Mouse (Mus musculus): ENCODE data around the gene Sorl1. TPM values are rescaled to one million over a fixed set of nuclear protein-coding genes. Genes with fewer than 3 reads are reported as not detected.
A peak's percentile ranks its signal among the peaks of the same experiment; 100 is the strongest.

Sorl1 gene
- total RNA-seq, 2 experiments from 2014 or later: 35.8 to 36.1 TPM

GRCm38 (mm10) chr9:41951472-41952129 lies 172.5 kb downstream of the Sorl1 start:
- no peak for DNase-seq

DNA sequence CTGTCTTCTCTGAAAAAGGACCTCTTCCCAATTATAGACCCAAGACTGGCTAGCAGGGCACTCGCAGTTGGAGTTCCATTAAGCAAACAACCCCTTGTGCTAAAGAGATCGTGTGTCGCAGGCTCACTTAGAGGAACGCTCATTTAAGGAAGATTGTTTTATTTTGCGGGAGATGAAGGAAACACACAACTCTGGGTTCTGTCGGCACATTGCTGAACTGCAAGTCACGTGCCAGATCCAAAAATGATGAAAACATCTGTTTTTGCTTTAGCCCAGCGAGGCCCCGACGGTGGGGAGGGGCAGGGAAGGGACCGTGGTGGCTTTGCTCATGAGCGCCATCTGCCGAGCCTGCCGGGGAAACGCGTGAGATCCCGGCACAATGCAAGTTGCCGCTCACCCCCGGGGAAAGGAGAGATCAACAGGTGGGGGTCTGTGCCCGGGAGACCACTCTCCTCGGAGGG lies 173.1 kb downstream of the Sorl1 start:
- DNase-seq: peak; percentile 87

- DNase-seq: peak; percentile 91
Measured at GRCm38 (mm10) chr9:41950109-41950990, 173.7 kb downstream of the Sorl1 start.

GRCm38 (mm10) chr9:41949476-41949875 lies 174.6 kb downstream of the Sorl1 start:
- peak; percentile 26 for DNase-seq

DNA sequence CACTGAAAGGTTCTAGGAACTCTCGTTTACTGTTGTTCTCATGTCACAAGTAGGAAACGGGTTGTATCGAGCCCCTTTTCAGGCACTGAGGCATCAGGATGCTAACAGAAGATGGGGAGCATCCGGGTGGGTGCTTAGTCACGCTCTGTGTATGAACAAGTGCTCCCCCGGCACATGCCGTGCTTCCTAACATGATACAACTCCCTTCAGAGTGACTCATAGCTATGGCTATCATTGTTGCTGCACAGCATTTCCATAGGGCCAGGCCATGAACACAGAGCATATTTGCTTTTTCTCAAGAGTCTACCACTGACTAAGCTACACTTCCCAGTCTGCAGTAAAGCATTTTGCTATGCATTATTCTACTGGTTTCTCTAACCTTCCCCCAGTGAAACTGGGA lies 179.1 kb downstream of the Sorl1 start:
- no peak for DNase-seq

- DNase-seq: no peak
Measured at GRCm38 (mm10) chr9:41942970-41943635, 181.0 kb downstream of the Sorl1 start.

GRCm38 (mm10) chr9:41940311-41940853 lies 183.7 kb downstream of the Sorl1 start:
- peak; percentile 21 for DNase-seq

DNA sequence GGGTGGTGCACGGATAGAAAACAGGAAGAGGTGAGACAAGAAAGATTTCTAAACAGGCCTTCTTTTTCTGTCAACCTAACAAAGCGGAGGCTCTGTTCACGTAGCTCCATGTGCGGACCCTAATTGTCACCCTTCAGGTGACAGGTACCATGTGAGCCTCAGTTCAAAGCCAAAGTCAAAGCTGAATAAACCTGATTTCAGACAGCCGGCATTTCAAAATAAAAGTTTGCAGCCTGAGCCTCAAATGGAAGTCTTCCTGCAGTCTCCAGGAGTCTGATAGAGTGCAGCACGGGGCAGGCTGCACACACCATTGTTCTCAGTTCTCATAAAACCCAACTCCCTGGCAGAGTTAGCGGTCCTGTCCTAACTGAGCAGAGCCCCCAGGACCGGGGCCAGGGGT lies 185.6 kb downstream of the Sorl1 start:
- no peak for DNase-seq

GRCm38 (mm10) chr9:41937967-41938348 lies 186.1 kb downstream of the Sorl1 start:
- peak; percentile 37 for DNase-seq

DNA sequence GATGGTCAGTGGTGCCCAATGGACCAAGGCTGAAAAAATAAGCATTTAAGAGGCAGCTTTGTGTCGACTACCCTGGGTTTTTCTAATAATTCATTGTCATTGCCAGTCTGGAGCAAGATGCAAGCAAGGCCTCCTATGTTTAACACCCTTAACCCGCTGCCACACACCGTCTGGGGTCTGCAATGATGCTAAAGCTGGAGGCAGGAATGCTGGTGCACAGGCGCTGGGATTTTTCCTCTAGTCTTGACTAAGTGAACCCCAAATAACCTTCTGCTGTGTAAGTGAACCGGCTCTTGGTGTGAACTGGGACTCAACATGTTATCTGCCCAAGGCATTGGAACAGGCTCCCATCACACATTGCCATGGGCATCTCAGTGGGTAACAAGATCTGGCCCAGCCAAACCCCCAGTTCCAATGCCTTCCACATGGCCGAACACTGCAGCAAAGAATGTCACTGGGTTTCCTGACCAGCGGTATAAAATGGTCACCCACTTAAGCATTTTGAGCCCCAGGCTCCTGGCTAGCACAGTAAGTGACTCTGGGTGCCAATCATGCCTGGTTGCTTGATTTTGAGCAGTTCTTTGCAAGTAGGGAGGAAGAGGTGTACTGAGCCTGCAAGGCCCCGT lies 186.6 kb downstream of the Sorl1 start:
- peak; percentile 8 for DNase-seq

DNA sequence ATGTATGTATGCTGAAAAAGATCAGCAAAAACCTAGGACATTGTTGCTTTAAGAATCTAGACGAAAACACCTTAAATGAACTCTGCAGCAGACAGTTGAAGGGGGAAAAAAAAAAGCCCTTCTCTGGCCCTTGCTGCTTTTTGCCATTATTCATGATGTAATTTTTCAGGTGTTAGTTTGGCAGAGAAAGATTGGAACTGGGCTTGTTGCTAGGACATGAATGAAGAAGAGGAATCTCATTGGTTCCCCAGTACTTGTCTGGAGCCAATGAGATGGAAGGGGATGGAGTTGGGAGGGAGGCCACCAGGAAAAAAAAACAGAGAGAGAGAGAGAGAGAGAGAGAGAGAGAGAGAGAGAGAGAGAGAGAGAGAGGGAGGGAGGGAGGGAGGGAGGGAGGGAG lies 187.5 kb downstream of the Sorl1 start:
- DNase-seq: no peak

- DNase-seq: no peak
Measured at GRCm38 (mm10) chr9:41935979-41936378, 188.1 kb downstream of the Sorl1 start.

DNA sequence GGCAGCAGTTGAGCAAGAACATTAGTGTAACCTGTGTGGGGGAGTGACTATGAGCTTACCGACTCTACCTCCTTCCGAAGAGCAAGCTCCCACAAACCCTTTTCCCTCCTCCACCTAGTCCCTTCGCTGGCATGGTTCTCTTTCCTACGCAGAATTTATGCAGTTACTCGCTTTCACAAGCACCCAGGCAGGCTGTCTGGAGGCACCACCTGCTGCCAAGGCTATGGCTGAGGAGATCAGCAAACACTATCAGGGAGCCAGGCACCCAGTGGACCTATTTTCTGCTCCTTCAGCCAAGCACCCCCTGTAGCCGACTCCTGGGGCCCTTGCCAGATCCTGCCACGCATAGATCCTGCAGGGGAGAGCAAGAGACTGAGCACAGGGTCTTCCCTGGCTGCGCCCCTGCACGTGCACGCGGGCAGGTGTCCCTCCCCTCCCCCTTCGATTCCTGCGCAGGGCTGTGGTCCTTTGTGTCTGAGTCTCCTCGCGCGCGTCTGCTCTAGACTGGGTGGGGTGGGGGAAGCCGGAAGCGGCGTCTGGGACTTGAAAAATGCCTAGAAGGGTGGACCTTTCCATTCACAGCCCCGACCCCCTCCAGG lies 188.6 kb downstream of the Sorl1 start:
- no peak for DNase-seq

- DNase-seq: no peak
Measured at GRCm38 (mm10) chr9:41934848-41935372, 189.2 kb downstream of the Sorl1 start.

DNA sequence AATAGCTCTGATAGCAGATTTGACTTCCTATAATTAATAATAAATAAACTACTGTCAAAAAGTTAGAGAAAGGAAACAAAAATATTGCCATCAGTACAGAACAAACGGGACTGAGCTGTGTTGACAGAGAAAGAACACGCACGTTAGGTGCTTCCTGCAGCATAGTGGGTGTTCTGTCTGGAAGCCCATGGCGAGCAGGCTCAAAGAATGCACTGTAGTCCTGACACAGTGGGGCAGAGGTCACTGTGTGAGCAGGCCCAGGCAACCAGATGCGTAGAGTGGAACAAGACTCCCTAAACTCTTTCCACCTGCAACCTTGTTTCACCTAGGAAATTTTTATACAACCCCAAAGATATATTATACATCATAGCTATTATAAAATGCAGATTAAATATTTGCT lies 194.1 kb downstream of the Sorl1 start:
- no peak for DNase-seq

- no peak for DNase-seq
Measured at GRCm38 (mm10) chr9:41925721-41926120, 198.4 kb downstream of the Sorl1 start.

DNA sequence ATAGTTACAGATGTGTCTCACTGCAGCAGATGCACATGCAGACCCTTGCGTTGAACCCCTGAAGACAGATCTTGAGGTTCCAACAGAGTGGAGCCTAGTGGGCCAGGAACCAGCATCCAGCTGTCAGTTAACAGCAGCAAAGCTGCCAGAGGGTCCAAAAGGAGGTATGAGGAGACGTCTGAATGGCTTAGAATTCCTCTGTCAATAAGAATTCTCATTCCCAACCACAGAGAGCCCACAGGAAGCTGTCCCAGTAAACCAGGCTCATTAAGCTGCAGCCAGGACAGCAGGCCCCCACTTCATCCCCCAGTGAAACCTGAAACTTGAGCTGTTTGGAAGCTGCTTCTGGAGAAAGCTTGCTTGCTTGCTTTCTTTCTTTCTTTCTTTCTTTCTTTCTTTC lies 200.0 kb downstream of the Sorl1 start:
- DNase-seq: no peak

DNA sequence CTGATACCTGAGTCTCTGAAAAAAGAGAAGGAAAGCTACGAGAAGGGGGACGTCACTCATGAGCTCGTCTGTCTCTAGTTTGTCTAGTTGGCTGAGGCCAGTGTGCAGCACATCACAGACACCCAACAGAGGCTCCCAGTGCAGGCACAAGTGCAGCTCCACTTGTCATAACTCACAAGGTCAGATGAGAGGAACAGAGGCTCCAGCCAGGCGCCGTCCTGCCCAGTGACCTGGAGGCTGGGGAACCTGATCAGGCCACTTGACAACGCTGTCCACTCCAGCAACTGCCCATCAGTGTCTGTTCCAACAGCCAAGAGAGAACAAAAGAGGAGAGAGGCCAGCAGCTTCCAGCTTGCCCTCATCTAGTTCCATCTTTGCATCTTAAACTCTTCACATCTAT lies 201.7 kb downstream of the Sorl1 start:
- DNase-seq: peak; percentile 8

DNA sequence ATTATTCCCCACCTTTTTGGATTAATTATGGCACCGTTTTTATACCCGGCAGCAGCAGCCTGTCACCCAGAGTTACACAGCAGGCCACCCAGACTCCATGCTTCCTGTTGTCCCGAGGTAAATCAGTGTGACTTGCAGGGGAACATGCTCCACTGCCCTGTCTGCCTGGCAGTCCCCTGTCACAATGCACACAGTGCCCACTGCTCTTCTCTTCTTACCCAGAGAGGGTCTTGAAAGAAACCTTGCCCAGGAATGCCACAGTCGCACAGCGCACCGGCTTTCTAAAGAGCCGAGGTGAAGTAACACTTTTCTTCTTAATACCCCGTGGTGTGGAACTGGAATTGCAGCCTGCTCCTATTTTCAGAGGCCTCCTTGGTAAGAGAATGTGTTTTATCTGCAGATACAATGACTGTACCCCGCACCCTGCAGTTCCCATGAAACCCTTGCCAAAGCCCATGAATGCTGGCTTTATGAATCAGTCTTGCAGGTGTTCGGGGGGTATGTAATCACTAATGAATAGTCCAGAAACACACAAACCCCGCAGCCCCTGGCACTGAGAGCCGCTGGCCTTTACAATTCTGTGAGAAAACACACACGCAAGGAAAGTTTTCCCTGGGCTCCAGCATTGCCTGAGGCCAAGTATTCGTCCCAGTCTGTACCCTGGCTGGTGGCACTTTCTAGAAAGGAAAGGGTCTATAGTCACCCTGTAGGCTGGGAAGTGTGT lies 205.3 kb downstream of the Sorl1 start:
- DNase-seq: no peak

DNA sequence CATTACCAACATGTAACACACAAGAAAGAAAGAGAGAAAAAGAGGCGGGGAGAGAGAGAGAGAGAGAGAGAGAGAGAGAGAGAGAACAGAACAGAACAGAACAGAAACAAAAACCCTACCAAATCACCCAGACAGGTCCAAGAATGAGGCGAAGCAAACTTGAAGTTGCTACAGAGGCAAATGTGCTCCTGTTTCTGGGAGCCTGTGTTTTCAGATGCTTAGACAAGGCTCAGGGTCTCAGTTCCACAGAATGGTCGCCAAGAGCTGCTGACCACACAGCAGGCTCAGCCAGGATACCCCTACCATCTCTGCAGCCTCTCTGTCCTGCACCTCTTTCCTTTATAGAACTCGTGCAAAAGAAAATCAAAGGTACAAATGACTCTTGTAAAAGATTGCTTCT lies 205.9 kb downstream of the Sorl1 start:
- no peak for DNase-seq

DNA sequence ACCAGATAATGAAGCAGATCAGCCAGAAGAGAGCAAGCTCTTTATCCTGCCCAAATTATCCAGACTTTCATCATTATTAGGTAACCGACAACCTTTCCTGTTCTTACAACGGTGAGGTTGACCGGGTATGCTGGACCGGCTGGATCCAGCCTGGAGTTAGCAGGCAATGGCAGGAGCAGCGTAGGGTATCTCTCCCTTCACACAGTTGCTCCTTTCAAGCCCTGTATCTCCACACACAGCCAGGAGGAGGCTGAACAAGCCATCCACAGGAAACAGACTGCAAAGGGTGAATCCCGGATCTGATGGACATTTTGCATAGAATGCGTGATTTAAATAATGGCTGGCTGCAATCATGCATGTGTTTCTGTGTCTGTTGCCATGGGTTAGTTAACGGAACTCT lies 208.5 kb downstream of the Sorl1 start:
- DNase-seq: no peak
